Mouse (Mus musculus): ENCODE results near the gene Rln1.

The Rln1 gene

GRCm38 (mm10) chr19:29342281-29342680 is 7.8 kb upstream of the Rln1 start:
- no peak for DNase-seq (ENCODE audit: low read depth, low spot score)
- Histone ChIP-seq H3K36me3 (ENCODE audit: control insufficient read depth, insufficient read depth, low read length, poor library complexity, severe bottlenecking) (no peaks in the 10 kb centered on the region), H3K27me3 (ENCODE audit: control insufficient read depth, insufficient read depth, low read length, poor library complexity, severe bottlenecking) (no peaks in the 10 kb centered on the region)

GRCm38 (mm10) chr19:29341029-29341428 is 6.6 kb upstream of the Rln1 start:
- no peak for DNase-seq (ENCODE audit: low read depth, low spot score)
- Histone ChIP-seq H3K27me3 (ENCODE audit: control insufficient read depth, insufficient read depth, low read length, poor library complexity, severe bottlenecking) (no peaks in the 10 kb centered on the region), H3K36me3 (ENCODE audit: control insufficient read depth, insufficient read depth, low read length, poor library complexity, severe bottlenecking) (no peaks in the 10 kb centered on the region)

- no peak for DNase-seq (ENCODE audit: low read depth, low spot score)
- H3K27me3 ChIP-seq (ENCODE audit: control insufficient read depth, insufficient read depth, low read length, poor library complexity, severe bottlenecking): no peaks in the 10 kb centered on the region
- H3K36me3 ChIP-seq (ENCODE audit: control insufficient read depth, insufficient read depth, low read length, poor library complexity, severe bottlenecking): no peaks in the 10 kb centered on the region
These were observed 2.2 kb upstream of the Rln1 start for GRCm38 (mm10) chr19:29336624-29337023.

GRCm38 (mm10) chr19:29326822-29327552 is 7.5 kb downstream of the Rln1 start:
- no peaks in the 10 kb centered on the region for H3K27me3 ChIP-seq (ENCODE audit: control insufficient read depth, insufficient read depth, low read length, poor library complexity, severe bottlenecking)
- no peak for DNase-seq (ENCODE audit: low read depth, low spot score)
- H3K36me3 ChIP-seq (ENCODE audit: control insufficient read depth, insufficient read depth, low read length, poor library complexity, severe bottlenecking): no peaks in the 10 kb centered on the region

GRCm38 (mm10) chr19:29326396-29326795 is 8.1 kb downstream of the Rln1 start:
- H3K27me3 ChIP-seq (ENCODE audit: control insufficient read depth, insufficient read depth, low read length, poor library complexity, severe bottlenecking): no peaks in the 10 kb centered on the region
- DNase-seq (ENCODE audit: low read depth, low spot score): no peak
- H3K36me3 ChIP-seq (ENCODE audit: control insufficient read depth, insufficient read depth, low read length, poor library complexity, severe bottlenecking): no peaks in the 10 kb centered on the region

- DNase-seq (ENCODE audit: low read depth, low spot score): no peak
- no peaks in the 10 kb centered on the region for H3K27me3 ChIP-seq (ENCODE audit: control insufficient read depth, insufficient read depth, low read length, poor library complexity, severe bottlenecking)
- H3K36me3 ChIP-seq (ENCODE audit: control insufficient read depth, insufficient read depth, low read length, poor library complexity, severe bottlenecking): no peaks in the 10 kb centered on the region
These were observed 8.7 kb downstream of the Rln1 start for GRCm38 (mm10) chr19:29325852-29326180.

GRCm38 (mm10) chr19:29325053-29325851 is 9.2 kb downstream of the Rln1 start, which contains the start of gene Insl6:
Gene Insl6, minus strand, starts transcription at chr19:29325356.
- H3K27me3 ChIP-seq (ENCODE audit: control insufficient read depth, insufficient read depth, low read length, poor library complexity, severe bottlenecking): no peaks in the 10 kb centered on the region
- DNase-seq (ENCODE audit: low read depth, low spot score): peak; percentile 74
- H3K36me3 ChIP-seq (ENCODE audit: control insufficient read depth, insufficient read depth, low read length, poor library complexity, severe bottlenecking): no peaks in the 10 kb centered on the region

GRCm38 (mm10) chr19:29323416-29324049 is 10.9 kb downstream of the Rln1 start:
- no peaks in the 10 kb centered on the region for H3K27me3 ChIP-seq (ENCODE audit: control insufficient read depth, insufficient read depth, low read length, poor library complexity, severe bottlenecking)
- no peaks in the 10 kb centered on the region for H3K36me3 ChIP-seq (ENCODE audit: control insufficient read depth, insufficient read depth, low read length, poor library complexity, severe bottlenecking)
- peak; percentile 65 for DNase-seq (ENCODE audit: low read depth, low spot score)

- H3K36me3 ChIP-seq (ENCODE audit: control insufficient read depth, insufficient read depth, low read length, poor library complexity, severe bottlenecking): peaks cover 8% of the 10 kb centered on the region; the same call in 1 of the 2 replicates
- no peaks in the 10 kb centered on the region for H3K27me3 ChIP-seq (ENCODE audit: control insufficient read depth, insufficient read depth, low read length, poor library complexity, severe bottlenecking)
- DNase-seq (ENCODE audit: low read depth, low spot score): no peak
These were observed 21.8 kb downstream of the Rln1 start for GRCm38 (mm10) chr19:29312661-29313060.

- Histone ChIP-seq H3K27me3 (ENCODE audit: control insufficient read depth, insufficient read depth, low read length, poor library complexity, severe bottlenecking) (no peaks in the 10 kb centered on the region), H3K36me3 (ENCODE audit: control insufficient read depth, insufficient read depth, low read length, poor library complexity, severe bottlenecking) (peaks cover 8% of the 10 kb centered on the region; the same call in 1 of the 2 replicates)
- no peak for DNase-seq (ENCODE audit: low read depth, low spot score)
These were observed 22.7 kb downstream of the Rln1 start for GRCm38 (mm10) chr19:29311791-29312190.

- H3K36me3 ChIP-seq (ENCODE audit: control insufficient read depth, insufficient read depth, low read length, poor library complexity, severe bottlenecking): peaks cover 9% of the 10 kb centered on the region; the same call in 1 of the 2 replicates
- no peaks in the 10 kb centered on the region for H3K27me3 ChIP-seq (ENCODE audit: control insufficient read depth, insufficient read depth, low read length, poor library complexity, severe bottlenecking)
- peak; percentile 31 for DNase-seq (ENCODE audit: low read depth, low spot score)
These were observed 25.6 kb downstream of the Rln1 start for GRCm38 (mm10) chr19:29308832-29309231.

GRCm38 (mm10) chr19:29302119-29302518 is 32.4 kb downstream of the Rln1 start:
- DNase-seq (ENCODE audit: low read depth, low spot score): no peak
- Histone ChIP-seq H3K36me3 (ENCODE audit: control insufficient read depth, insufficient read depth, low read length, poor library complexity, severe bottlenecking) (peaks cover 14% of the 10 kb centered on the region), H3K27me3 (ENCODE audit: control insufficient read depth, insufficient read depth, low read length, poor library complexity, severe bottlenecking) (no peaks in the 10 kb centered on the region)

- no peak for DNase-seq (ENCODE audit: low read depth, low spot score)
- peaks cover 15% of the 10 kb centered on the region for H3K36me3 ChIP-seq (ENCODE audit: control insufficient read depth, insufficient read depth, low read length, poor library complexity, severe bottlenecking)
- no peaks in the 10 kb centered on the region for H3K27me3 ChIP-seq (ENCODE audit: control insufficient read depth, insufficient read depth, low read length, poor library complexity, severe bottlenecking)
These were observed 33.6 kb downstream of the Rln1 start for GRCm38 (mm10) chr19:29300919-29301318.

- Histone ChIP-seq H3K27me3 (ENCODE audit: control insufficient read depth, insufficient read depth, low read length, poor library complexity, severe bottlenecking) (no peaks in the 10 kb centered on the region), H3K36me3 (ENCODE audit: control insufficient read depth, insufficient read depth, low read length, poor library complexity, severe bottlenecking) (peaks cover 18% of the 10 kb centered on the region)
- no peak for DNase-seq (ENCODE audit: low read depth, low spot score)
These were observed 37.1 kb downstream of the Rln1 start for GRCm38 (mm10) chr19:29297366-29297765.

GRCm38 (mm10) chr19:29296166-29296565 is 38.3 kb downstream of the Rln1 start:
- peaks cover 17% of the 10 kb centered on the region for H3K36me3 ChIP-seq (ENCODE audit: control insufficient read depth, insufficient read depth, low read length, poor library complexity, severe bottlenecking)
- H3K27me3 ChIP-seq (ENCODE audit: control insufficient read depth, insufficient read depth, low read length, poor library complexity, severe bottlenecking): no peaks in the 10 kb centered on the region
- DNase-seq (ENCODE audit: low read depth, low spot score): no peak
